Mouse (Mus musculus): ENCODE data around the gene Kctd18.
"Not testable (repeated sequence)": the region's sequence is repeated elsewhere in the genome, so short reads cannot be mapped to it uniquely, and the experiment has no call there.

Gene Kctd18

GRCm38 (mm10) chr1:58018856-58019255 is at the start of gene Kctd18:
Gene Kctd18 (minus strand): TSS chr1:58018956.
- DNase-seq (ENCODE audit: low spot score) = no peak

DNA sequence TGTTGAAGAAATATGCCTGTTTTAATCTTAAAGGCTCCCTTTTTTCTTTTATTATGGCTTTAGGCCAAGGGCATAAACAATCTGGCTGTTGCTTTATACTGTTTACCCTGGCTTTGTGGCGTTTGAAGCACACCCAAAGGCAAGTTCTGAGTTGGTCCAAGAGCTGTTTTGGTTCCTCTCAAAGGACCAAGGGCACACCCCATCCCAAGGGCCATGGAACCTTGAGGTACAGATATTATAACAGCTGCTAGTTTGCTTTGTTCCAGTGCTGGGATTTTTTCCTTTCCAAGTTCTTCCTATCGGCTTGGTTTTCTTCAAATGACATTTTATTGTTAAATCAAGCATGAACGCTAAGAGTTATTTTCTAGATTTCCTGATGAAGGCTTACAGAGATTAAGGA is 46.9 kb upstream of the Kctd18 start:
- no peak for DNase-seq (ENCODE audit: low spot score)

- no peak for DNase-seq (ENCODE audit: low spot score)
Measured at GRCm38 (mm10) chr1:58065151-58065550, 46.4 kb upstream of the Kctd18 start.

- no peak for DNase-seq (ENCODE audit: low spot score)
Measured at GRCm38 (mm10) chr1:58062131-58062530, 43.4 kb upstream of the Kctd18 start.

GRCm38 (mm10) chr1:58058846-58059245 is 40.1 kb upstream of the Kctd18 start:
- no peak for DNase-seq (ENCODE audit: low spot score)

GRCm38 (mm10) chr1:58056939-58057338 is 38.2 kb upstream of the Kctd18 start:
- no peak for DNase-seq (ENCODE audit: low spot score)

GRCm38 (mm10) chr1:58056074-58056807 is 37.5 kb upstream of the Kctd18 start:
- DNase-seq (ENCODE audit: low spot score) = no peak

DNA sequence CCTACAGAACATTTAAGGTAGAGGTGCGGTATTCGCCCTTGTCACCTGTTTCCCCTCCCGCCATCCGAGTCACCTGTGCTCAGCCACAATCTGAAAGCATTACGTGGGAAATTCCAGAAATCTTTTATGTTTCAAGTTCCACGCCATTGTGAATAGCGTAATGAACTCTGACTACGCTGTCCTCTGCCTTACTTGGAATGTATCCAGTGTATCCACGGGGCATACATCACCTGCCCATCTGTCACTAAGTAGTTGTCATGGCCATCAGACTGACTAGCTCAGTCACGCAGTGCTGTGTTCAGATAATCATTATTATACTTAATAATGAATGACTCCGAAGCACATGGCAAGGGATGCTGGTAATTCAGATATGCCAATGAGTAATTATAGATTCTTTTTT is 36.8 kb upstream of the Kctd18 start:
- DNase-seq (ENCODE audit: low spot score) = no peak

- DNase-seq (ENCODE audit: low spot score) = no peak
Measured at GRCm38 (mm10) chr1:58049126-58049525, 30.4 kb upstream of the Kctd18 start.

DNA sequence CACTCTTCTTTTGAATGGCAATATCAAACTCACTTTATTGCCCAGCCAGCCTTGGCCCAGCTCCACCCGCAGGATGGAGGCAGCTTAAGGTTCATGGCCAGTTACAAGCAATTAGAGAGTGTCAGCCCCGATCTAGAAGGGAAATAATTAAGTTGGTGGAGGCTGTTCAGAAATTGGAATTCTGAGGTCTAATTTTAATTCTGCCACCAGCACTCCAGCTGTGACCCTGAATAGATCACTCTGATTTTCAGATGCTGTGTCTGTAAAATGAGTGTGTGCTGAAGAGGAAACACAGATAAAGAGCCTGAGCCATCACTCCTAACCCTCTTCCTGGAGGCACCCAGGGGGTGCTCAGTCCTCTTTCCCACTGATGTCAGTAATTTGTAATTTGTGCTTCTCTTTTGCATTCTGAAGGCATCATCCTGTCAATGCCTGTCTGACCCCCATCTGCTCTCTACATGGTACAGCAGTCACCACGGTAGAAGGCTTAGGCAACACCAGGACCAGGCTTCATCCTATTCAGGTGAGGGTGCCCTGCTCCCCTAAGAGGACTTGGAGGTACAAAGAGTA is 28.1 kb upstream of the Kctd18 start:
- no peak for DNase-seq (ENCODE audit: low spot score)

- no peak for DNase-seq (ENCODE audit: low spot score)
Measured at GRCm38 (mm10) chr1:58045546-58045945, 26.8 kb upstream of the Kctd18 start.

DNA sequence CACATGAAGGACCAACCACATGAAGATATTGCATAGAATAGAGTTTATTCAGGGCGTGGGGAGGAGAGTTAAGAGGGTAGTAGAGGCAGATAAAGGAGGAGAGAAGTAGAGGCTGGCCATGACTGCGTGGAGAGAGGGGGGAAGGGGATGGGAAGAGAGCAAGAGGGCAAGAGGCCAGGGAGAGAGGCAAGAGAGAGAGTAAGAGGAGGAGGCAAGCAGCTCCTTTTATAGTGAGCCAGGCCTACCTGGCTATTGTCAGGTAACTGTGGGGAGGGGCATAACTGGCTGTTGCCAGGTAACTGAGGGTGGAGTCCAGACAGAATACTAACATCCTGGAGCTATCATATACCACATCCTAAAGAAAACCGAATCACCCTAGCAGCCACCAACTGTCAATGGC is 26.3 kb upstream of the Kctd18 start:
- DNase-seq (ENCODE audit: low spot score) = no peak

DNA sequence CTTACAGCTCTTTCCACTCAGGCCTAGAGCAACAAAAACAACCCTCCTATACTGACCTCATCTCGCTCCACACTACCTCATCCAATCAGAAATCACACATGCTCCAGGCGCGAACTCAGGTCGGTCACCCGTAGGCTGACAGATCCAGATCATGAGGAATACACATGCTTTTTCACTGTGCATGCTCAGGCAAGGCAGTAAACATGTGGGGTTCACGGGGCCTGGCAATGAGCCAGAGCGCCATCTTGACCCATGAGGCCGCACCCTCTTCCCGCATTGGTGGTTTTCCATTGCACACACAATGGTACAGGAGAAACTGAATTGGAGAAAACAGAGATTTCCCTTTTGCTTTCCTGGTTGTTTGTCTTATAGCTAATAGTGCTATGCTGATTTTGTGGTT is 18.6 kb upstream of the Kctd18 start:
- DNase-seq (ENCODE audit: low spot score) = not testable (repeated sequence)

GRCm38 (mm10) chr1:58031160-58031769 is 12.5 kb upstream of the Kctd18 start:
- DNase-seq (ENCODE audit: low spot score) = peak; percentile 11

DNA sequence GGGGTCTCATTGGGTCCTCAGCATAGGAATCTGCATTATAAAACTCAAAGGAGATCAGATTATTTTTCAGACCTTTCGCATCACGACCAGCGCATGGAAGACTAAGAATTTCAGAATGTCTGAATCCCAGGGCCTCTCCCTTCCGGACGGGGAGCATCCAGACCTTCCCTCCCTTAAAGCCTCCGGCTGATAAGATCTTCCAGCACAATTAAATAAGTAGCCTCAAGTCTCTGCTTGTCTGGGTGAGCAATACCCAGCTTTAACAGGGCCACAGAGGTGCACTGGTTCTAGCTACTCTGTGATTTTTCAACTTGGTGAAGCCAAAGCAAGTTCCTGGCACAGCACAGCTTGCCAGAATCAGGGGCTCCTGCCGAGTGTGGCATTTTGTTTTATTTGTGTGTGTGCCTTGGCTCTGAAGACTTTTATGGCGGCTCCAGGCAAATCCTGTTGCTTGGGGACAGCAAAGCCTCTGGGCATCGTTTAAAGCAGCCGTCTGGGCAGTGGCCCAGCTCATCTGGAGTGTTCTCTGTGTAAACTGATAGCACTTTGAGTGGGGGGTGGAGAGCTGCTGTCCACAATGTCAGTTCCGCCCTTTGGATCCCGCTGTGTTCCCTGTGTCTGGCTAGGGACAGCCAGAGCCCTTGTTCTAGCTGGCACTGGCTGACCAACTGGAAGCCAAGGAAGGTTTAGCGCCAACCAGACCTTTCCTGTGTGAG is 11.6 kb upstream of the Kctd18 start:
- DNase-seq (ENCODE audit: low spot score) = peak; percentile 14

DNA sequence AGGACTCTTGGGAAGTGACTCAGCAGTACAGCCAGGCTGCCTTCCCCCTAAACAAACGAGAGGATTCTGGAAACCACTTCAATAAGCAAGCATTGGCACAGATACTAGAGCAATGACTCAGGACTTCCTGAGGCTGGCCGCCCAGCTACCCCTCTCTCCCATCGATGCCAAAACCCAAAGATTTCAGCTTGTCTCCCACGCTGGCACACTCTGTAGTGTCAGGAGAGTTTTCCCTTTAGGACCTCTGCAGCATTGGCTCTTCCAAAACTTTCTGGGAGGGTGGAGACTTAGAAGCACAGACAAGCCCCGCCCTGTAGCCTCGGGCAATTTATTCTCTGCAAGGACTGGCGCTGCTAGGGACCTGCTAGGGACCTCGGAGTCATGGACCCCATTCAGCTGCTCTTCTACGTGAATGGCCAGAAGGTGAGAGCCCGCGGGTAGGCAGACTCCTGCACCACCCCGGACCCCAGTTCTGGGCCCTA is 10.9 kb upstream of the Kctd18 start, which contains the start of gene Aox1:
TSS of gene Aox1 (plus strand) at position 296 of the 482 bp plus-strand sequence.
- peak; percentile 9 for DNase-seq (ENCODE audit: low spot score)

DNA sequence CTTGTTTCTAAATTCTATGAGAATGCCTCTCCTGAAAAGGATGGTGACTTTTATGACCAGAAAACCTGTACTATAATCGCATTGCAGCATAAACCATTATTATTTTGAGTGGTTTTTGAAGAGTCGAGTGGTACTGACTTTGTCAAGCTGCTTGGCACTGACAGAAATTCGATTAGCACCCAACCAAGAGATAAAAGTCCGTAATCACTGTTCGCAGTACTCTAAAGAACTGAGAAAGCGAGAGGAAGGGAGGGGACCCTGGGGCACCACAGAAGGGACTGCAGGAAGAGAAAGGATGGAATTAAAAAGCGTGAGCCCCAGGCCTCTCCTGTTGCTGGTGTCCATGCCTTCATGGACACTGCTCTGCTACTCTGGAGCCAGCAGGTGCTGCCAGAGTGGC is 9.0 kb upstream of the Kctd18 start:
- no peak for DNase-seq (ENCODE audit: low spot score)

GRCm38 (mm10) chr1:58006388-58006787 is 12.4 kb downstream of the Kctd18 start:
- not testable (repeated sequence) for DNase-seq (ENCODE audit: low spot score)

DNA sequence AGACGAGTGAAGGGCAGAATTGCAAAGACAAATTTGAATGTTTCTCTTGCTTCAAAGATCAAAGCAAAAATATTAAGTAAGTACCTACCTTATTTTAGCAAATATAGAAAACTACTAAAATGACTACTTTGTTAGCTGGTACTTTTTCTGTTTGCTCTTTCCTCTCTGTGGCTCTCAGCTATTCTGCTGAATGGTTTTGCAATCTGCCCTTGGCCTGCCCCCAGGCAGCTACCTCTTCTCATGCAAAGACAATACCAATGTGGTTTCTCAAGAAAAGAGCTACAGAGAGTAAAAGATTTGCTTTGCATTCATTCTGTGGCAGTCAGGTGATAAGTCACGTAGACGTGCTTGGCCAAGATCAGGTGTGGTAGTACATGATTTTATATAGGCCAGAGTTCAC is 20.6 kb downstream of the Kctd18 start:
- no peak for DNase-seq (ENCODE audit: low spot score)

GRCm38 (mm10) chr1:57996133-57996615 is 22.6 kb downstream of the Kctd18 start:
- no peak for DNase-seq (ENCODE audit: low spot score)

DNA sequence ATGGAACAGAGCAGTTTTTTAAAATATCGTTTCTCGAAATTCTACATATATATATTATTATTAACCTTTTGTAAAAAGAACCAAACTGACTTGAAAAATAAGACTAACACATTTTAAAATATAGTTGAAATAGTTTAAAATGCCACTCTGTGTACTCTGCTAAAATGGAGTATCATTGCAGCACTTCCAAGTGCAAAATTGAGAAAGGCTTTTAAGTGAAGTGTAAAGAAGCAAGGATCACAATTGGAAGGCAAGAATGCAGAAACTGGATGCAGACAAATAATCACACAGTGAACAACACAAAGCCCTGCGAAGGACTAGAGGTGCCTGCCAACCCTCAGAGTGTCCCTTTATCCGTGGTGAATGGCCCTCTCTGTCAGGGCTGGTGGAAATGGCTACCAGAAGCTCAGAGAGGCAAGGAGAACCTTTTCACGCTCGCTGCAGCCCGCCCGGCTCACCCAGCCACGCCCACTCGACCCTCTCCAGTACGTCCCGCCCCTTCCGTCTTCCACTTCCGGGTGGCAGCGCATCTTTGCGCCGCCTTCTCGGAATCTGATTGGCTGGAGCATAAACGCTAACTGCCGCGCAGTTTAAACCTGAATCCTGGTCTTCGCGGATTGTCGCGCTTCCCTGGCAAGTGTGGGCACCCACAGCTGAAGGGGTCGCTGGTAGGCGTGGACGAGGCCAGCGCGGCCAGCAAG is 23.2 kb downstream of the Kctd18 start, which contains the start of gene Sgo2a:
TSS of gene Sgo2a (plus strand) at position 540 of the 701 bp plus-strand sequence.
- peak; percentile 82 for DNase-seq (ENCODE audit: low spot score)

- DNase-seq (ENCODE audit: low spot score) = no peak
Measured at GRCm38 (mm10) chr1:57991277-57991676, 27.5 kb downstream of the Kctd18 start.

All from left cerebral cortex, adult 11 months (tissue).